Mouse (Mus musculus): ENCODE measurements at regions not wholly inside any gene's neighbourhood (a gene's known extent, or its start where the extent isn't known, plus 50 kb on each side); places are given as distances from the start of the nearest gene placed in this dataset.

- H3K4me3 ChIP-seq: no peak overlapping the region
- WGBS: 70% methylated on average over 7 of the region's 7 CpGs
- no peaks in the 10 kb centered on the region for H3K9me3 ChIP-seq (replicated peaks)
- no peaks in the 10 kb centered on the region for H3K36me3 ChIP-seq
- H3K27ac ChIP-seq (replicated peaks): no peak overlapping the region
- H3K4me1 ChIP-seq: peaks cover 12% of the 10 kb centered on the region
- DNase-seq (ENCODE audit: low spot score): no peak
- no peaks in the 10 kb centered on the region for H3K27me3 ChIP-seq (ENCODE audit: low read depth, poor library complexity, severe bottlenecking)
These were observed 165.4 kb downstream of the Cd47 start for GRCm38 (mm10) chr16:49965528-49966250.

GRCm38 (mm10) chr16:49966251-49966588 lies 165.9 kb downstream of the Cd47 start:
- no peak for DNase-seq (ENCODE audit: low spot score)
- 66% methylated on average over 2 of the region's 2 CpGs for WGBS
- peaks cover 12% of the 10 kb centered on the region for H3K4me1 ChIP-seq
- H3K36me3 ChIP-seq: no peaks in the 10 kb centered on the region
- H3K27me3 ChIP-seq (ENCODE audit: low read depth, poor library complexity, severe bottlenecking): no peaks in the 10 kb centered on the region
- H3K4me3 ChIP-seq: no peak overlapping the region
- H3K27ac ChIP-seq (replicated peaks): no peak overlapping the region
- no peaks in the 10 kb centered on the region for H3K9me3 ChIP-seq (replicated peaks)

DNA sequence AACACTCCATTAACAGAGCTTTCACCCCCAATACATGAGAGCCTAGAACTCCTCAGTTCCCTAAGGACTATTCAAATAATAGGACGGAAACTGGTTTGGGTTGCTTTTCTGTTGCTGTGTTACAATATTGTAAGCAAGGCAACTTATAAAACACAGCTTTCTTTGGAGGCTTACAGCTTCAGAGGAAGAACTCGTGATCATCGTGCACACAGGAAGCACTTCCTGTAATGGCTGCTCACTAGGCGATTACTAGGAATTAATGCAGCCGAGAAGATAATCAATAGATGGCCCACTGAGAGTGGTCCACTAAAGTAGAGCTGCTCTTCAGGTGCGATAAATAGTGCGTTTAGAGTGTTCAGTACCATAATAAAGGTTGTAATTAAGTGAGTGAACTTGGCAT lies 166.8 kb downstream of the Cd47 start:
- Histone ChIP-seq H3K4me3 (no peak overlapping the region), H3K9me3 (replicated peaks) (no peaks in the 10 kb centered on the region), H3K36me3 (no peaks in the 10 kb centered on the region), H3K27me3 (ENCODE audit: low read depth, poor library complexity, severe bottlenecking) (no peaks in the 10 kb centered on the region), H3K27ac (replicated peaks) (no peak overlapping the region), H3K4me1 (peaks cover 12% of the 10 kb centered on the region)
- 94% methylated on average over 7 of the region's 7 CpGs for WGBS
- DNase-seq (ENCODE audit: low spot score): no peak

DNA sequence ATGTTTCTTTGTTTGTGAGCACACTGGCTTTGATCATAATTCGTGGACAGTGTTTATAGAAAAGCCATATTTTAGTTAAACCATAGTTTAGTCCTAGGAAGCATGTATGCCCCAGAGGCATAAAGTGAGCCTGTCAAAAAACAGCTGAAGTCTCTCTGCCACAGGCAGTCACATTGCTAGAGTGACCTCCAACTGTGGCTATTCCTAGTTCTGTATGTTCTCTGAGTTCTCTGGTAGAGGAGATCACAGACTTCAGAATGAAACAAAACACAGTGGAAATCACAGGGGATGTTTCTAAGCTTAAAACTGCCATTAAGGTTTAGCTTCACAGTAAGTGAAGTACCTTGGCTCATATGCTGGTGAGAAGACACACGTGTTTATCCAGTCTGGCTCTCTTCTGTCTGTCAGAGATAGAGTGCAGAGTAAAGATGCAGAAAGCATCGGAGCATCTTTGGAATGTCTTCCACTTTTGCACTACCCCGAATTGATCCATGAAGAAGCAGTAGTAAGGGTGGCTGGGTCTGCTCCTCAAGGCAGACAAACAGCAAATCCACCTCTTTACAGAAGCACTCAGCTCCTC lies 168.0 kb downstream of the Cd47 start:
- DNase-seq (ENCODE audit: low spot score): no peak
- peaks cover 12% of the 10 kb centered on the region for H3K4me1 ChIP-seq
- WGBS: 88% methylated on average over 4 of the region's 4 CpGs
- H3K36me3 ChIP-seq: no peaks in the 10 kb centered on the region
- no peak overlapping the region for H3K27ac ChIP-seq (replicated peaks)
- no peaks in the 10 kb centered on the region for H3K27me3 ChIP-seq (ENCODE audit: low read depth, poor library complexity, severe bottlenecking)
- no peaks in the 10 kb centered on the region for H3K9me3 ChIP-seq (replicated peaks)
- H3K4me3 ChIP-seq: no peak overlapping the region

DNA sequence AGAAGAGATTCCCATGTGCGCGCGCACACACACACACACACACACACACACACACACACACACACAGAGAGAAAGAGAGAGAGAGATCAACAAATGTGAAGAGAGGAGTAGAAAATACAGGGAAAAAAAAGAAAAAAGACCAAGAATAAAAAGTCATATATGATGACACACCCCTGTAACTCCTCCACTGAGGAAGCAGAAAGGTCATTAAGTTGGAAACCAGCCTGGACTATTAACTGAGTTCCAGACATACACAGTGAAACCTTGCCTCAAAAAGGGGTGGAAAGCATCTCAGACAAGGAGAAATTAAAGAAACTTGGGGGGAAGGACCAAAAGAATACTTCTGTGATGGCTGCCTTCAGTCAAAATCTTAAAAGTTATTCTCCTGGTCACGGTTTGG lies 168.7 kb downstream of the Cd47 start:
- H3K27me3 ChIP-seq (ENCODE audit: low read depth, poor library complexity, severe bottlenecking): no peaks in the 10 kb centered on the region
- H3K9me3 ChIP-seq (replicated peaks): no peaks in the 10 kb centered on the region
- no peak overlapping the region for H3K4me3 ChIP-seq
- H3K4me1 ChIP-seq: peaks cover 12% of the 10 kb centered on the region
- no peaks in the 10 kb centered on the region for H3K36me3 ChIP-seq
- no peak for DNase-seq (ENCODE audit: low spot score)
- H3K27ac ChIP-seq (replicated peaks): no peak overlapping the region
- 98% methylated on average over 4 of the region's 4 CpGs for WGBS

GRCm38 (mm10) chr16:49969693-49970296 lies 169.5 kb downstream of the Cd47 start:
- no peak overlapping the region for H3K27ac ChIP-seq (replicated peaks)
- 94% methylated on average over 2 of the region's 2 CpGs for WGBS
- no peaks in the 10 kb centered on the region for H3K36me3 ChIP-seq
- H3K4me1 ChIP-seq: peaks cover 7% of the 10 kb centered on the region
- H3K9me3 ChIP-seq (replicated peaks): no peaks in the 10 kb centered on the region
- H3K27me3 ChIP-seq (ENCODE audit: low read depth, poor library complexity, severe bottlenecking): no peaks in the 10 kb centered on the region
- DNase-seq (ENCODE audit: low spot score): no peak
- H3K4me3 ChIP-seq: no peak overlapping the region

DNA sequence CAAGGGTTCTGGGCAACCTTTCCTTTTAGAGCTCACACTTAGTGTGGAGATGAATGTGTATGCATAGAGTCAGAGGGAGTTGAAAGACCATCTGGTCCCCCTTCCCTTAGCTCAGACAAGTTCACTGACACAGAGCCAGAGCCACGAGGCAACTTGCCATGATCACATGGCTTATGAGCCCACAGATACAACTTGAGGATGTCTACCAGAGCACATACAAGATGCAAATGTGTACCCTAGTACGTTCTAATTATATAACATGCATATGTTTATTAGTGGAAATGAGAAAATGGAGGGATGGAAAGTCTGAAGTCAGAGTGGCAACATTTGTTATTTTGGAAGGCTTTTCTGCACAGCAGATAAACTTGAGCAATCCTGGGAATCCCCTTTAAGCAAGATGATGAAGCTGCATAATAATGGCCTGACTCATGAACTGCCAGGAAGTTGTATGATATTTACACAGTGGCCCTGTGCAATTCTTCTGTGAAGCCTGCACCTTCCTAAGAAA lies 170.0 kb downstream of the Cd47 start:
- WGBS: 79% methylated on average over 2 of the region's 2 CpGs
- DNase-seq (ENCODE audit: low spot score): no peak
- no peak overlapping the region for H3K4me3 ChIP-seq
- H3K9me3 ChIP-seq (replicated peaks): no peaks in the 10 kb centered on the region
- H3K4me1 ChIP-seq: peaks cover 7% of the 10 kb centered on the region
- no peaks in the 10 kb centered on the region for H3K36me3 ChIP-seq
- no peaks in the 10 kb centered on the region for H3K27me3 ChIP-seq (ENCODE audit: low read depth, poor library complexity, severe bottlenecking)
- H3K27ac ChIP-seq (replicated peaks): no peak overlapping the region

GRCm38 (mm10) chr16:49971141-49971555 lies 170.8 kb downstream of the Cd47 start:
- WGBS: 87% methylated on average over 3 of the region's 3 CpGs
- Histone ChIP-seq H3K4me3 (no peak overlapping the region), H3K9me3 (replicated peaks) (no peaks in the 10 kb centered on the region), H3K27ac (replicated peaks) (no peak overlapping the region), H3K27me3 (ENCODE audit: low read depth, poor library complexity, severe bottlenecking) (no peaks in the 10 kb centered on the region), H3K36me3 (no peaks in the 10 kb centered on the region), H3K4me1 (no peaks in the 10 kb centered on the region)
- no peak for DNase-seq (ENCODE audit: low spot score)

GRCm38 (mm10) chr16:49977276-49977675 lies 176.9 kb downstream of the Cd47 start:
- peaks cover 9% of the 10 kb centered on the region for H3K4me1 ChIP-seq
- DNase-seq (ENCODE audit: low spot score): no peak
- H3K9me3 ChIP-seq (replicated peaks): no peaks in the 10 kb centered on the region
- no peaks in the 10 kb centered on the region for H3K27me3 ChIP-seq (ENCODE audit: low read depth, poor library complexity, severe bottlenecking)
- H3K36me3 ChIP-seq: no peaks in the 10 kb centered on the region
- WGBS: 84% methylated on average over 2 of the region's 2 CpGs
- H3K27ac ChIP-seq (replicated peaks): no peak overlapping the region
- no peak overlapping the region for H3K4me3 ChIP-seq

GRCm38 (mm10) chr16:49979426-49979940 lies 179.2 kb downstream of the Cd47 start:
- WGBS: 94% methylated on average over 4 of the region's 4 CpGs
- no peaks in the 10 kb centered on the region for H3K27me3 ChIP-seq (ENCODE audit: low read depth, poor library complexity, severe bottlenecking)
- H3K4me3 ChIP-seq: no peak overlapping the region
- no peaks in the 10 kb centered on the region for H3K36me3 ChIP-seq
- H3K4me1 ChIP-seq: peaks cover 9% of the 10 kb centered on the region
- DNase-seq (ENCODE audit: low spot score): no peak
- H3K9me3 ChIP-seq (replicated peaks): no peaks in the 10 kb centered on the region
- H3K27ac ChIP-seq (replicated peaks): no peak overlapping the region

DNA sequence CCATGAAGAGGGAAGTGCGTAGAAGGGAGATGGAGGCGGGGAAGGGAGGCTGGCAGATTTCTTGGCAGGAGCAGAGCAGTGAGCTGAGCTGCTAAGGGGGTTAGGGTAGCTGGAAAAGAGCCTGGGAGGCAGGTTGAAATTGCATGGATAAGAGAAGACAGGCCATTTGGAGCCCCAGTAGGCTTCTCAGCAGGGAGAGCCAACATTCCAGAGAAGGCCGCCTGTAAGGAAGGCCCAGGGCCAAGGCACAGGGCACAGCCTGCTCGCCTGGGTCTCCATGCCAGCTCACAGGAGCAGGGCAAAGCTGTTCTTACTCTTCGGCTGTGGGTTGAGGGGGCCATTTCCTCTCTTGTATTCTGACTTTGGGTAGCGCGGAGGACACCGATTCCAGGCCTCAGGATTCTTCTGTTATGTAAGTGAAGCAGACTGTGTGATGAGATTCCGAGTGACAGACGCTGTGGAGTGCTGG lies 179.9 kb downstream of the Cd47 start:
- peak overlapping the region; percentile 72 for H3K27ac ChIP-seq (replicated peaks)
- no peaks in the 10 kb centered on the region for H3K27me3 ChIP-seq (ENCODE audit: low read depth, poor library complexity, severe bottlenecking)
- peaks cover 9% of the 10 kb centered on the region for H3K4me1 ChIP-seq
- no peaks in the 10 kb centered on the region for H3K36me3 ChIP-seq
- H3K9me3 ChIP-seq (replicated peaks): no peaks in the 10 kb centered on the region
- 37% methylated on average over 10 of the region's 10 CpGs for WGBS
- DNase-seq (ENCODE audit: low spot score): peak; percentile 17
- H3K4me3 ChIP-seq: no peak overlapping the region

- Histone ChIP-seq H3K4me1 (peaks cover 9% of the 10 kb centered on the region), H3K27ac (replicated peaks) (no peak overlapping the region), H3K4me3 (no peak overlapping the region), H3K9me3 (replicated peaks) (no peaks in the 10 kb centered on the region), H3K27me3 (ENCODE audit: low read depth, poor library complexity, severe bottlenecking) (no peaks in the 10 kb centered on the region), H3K36me3 (no peaks in the 10 kb centered on the region)
- 88% methylated on average over 4 of the region's 4 CpGs for WGBS
- no peak for DNase-seq (ENCODE audit: low spot score)
These were observed 181.8 kb downstream of the Cd47 start for GRCm38 (mm10) chr16:49982180-49982579.

Measured in midbrain, embryonic 10.5 days (tissue).